Mouse (Mus musculus) lung, postnatal 10 days (tissue): ENCODE data around the gene Spata2.

Experiments
- DNase-seq: peaks from one replicate; pipeline ENCODE4 v3.0.0; 2021

Spata2 gene

GRCm38 (mm10) chr2:167492713-167493636, at the start of gene Spata2:
TSS of gene Spata2 (minus strand) at chr2:167492887.
- DNase-seq: peak; percentile 93

- no peak for DNase-seq
Measured at GRCm38 (mm10) chr2:167542361-167542760, 49.7 kb upstream of the Spata2 start.

GRCm38 (mm10) chr2:167541761-167542160, 49.1 kb upstream of the Spata2 start:
- DNase-seq: no peak

GRCm38 (mm10) chr2:167541324-167541723, 48.6 kb upstream of the Spata2 start:
- no peak for DNase-seq

DNA sequence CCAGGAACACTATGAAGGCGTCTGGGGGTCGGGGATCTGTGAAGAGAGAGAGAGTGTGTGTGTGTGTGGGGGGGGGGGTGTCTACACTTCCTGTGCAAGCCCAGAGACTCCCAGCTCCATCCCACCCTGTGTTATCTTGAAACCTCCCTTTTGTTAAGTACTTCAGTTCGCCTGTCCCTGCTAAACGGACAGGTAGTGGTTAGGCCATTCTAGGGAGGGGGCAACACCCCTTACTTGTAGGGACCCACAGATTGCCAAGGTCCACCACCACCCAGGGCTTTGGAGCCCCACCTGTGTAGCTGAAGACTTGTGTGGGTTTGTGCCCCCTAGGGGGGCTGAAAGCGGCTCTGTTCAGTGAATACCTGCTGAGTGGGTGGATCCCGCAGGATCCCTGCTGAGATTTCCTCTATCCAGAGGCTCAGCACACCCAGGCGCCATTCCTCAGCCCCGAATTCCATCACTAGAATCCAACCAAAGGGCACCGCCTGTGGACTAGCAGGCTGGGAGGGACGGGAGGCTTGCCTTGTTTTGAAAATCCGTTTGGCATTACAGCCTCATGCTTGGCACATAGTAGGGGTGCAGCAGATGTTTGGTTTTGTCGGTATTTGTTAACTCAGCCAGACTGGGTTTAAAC, 47.9 kb upstream of the Spata2 start:
- peak; percentile 43 for DNase-seq

DNA sequence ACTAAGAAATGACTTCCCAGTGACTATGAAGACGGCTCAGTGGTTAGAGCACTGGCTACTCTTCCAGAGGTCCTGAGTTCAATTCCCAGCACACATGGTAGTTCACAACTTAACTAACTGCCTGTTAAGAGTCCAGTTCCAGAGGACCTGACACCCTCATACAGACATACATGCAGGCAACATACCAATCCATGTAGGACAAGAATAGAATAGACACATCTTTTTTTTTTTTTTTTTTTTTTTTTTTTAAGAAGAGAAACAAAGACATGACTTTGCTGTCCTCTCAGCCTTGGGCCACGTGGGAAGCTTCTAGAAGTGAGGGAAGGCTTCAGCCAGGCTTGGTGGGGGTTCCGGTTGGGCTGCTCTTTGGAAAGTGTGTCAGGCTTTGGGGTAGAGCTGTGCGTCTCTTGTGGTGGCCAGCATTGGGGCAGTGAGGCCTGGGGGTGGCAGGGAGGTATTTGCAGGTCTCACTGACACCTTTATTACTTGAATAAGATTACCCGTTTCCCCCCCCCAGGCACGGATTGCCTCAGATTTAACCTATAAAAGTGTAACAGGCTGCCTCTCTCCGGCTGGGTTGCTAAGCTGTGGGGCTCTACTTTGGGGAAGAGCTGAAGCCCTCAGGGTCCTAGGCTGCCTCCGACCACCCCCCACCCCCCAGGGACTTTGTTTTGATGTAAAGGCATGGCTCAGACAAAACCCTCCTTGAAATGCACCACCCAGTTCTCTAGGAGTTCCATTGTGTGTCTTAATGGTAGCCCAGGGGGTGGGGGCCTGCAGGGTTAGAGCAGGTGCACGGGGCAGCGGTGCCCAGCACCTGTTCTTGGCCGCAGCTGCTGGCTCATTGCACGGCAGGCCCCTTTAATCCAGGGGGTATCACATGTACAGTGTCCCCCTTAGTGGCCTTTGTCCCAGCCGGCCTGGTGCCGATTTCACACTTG, 47.1 kb upstream of the Spata2 start:
- DNase-seq: peak; percentile 38

DNA sequence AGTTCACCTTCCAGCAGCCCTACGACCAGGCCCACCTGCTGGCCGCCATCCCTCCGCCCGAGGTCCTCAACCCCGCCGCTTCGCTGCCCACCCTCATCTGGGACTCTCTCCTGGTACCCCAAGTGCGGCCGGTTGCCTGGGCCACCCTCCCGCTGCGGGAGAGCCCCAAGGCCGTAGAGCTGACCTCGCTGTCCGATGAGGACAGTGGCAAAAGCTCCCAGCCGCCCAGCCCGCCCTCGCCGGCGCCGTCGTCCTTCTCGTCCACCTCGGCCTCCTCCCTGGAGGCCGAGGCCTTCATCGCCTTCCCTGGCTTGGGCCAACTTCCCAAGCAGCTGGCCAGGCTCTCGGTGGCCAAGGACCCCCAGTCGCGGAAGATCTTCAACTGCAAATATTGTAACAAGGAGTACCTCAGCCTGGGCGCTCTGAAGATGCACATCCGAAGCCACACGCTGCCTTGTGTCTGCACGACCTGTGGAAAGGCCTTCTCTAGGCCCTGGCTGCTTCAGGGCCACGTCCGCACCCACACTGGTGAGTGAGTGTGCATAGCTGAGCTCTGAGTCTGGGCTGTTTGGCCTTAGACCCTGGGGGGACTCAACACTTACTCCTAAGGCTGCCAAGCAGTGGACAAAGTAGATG, 46.1 kb upstream of the Spata2 start:
- DNase-seq: peak; percentile 36

DNA sequence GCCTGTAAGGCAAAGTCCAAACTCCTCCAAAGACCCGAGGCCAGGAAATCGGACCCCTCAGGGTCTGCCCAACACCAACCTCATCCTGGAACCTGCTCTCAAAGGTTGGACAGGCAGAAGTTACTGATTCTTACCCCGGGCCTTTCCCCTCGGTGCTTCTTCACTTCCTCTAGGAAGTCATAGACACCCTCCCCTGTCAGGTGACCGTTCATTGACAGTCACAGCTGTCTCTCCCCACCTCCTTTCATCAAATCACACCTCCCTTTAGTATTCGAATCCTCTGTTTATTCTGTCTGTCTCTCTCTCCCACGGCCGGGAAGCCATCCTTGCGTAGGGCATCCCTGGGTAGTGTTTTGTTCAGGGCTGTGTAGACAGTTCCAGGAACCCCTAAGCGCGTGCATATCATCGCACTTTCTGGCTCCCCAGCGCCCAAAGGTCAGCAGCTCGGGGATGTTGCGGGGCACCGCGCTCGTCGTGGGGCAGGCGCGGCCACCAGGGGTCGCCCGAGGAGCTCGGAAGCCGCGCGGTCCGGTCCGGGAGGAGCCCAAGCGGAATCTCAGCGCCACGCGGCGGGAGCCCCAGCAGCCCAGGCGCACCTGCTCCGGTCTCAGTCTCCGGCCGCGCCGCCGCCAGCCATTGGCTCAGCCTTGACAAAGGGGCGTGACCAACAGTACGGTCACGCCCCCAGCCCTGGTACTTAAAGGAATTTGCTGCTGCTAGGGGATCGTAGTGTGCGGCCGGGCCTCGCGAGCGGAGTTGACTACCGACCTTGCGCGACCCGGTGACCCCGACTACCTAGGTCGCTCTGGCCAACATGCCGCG, 45.0 kb upstream of the Spata2 start, which contains the start of gene Snai1:
Gene Snai1 (plus strand): TSS at position 720 of the 822 bp plus-strand sequence.
- peak; percentile 97 for DNase-seq

DNA sequence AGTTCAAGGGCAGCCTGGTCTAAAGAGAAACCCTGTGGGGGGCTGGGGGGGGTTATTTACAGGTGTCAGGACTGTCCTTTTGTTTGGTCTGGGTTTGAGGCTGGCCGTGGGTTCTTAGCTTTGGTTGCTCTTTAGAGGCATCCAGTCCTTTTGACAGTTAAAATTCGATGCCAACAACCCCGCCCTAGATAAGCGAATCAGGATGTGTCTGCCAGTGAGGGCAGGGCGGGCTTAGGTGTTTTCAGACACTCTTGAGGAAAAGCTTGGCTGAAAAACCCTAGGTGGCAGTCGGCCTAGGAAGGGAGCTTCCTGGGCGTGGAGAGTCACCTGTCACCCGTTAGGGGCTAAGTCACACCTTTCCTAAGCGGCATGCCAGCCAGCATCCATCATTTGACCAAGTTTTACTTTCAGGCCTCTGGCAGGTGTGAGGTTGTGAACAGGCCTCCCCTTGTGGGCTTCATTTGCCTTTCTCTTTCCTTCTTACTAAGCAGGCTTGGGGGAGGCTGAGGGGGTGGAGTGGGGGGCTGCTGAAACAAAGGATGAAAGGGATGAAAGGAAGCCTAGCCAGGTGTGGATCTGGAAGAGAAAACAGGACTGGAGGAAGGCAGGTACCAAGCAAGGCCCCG, 43.7 kb upstream of the Spata2 start:
- no peak for DNase-seq

DNA sequence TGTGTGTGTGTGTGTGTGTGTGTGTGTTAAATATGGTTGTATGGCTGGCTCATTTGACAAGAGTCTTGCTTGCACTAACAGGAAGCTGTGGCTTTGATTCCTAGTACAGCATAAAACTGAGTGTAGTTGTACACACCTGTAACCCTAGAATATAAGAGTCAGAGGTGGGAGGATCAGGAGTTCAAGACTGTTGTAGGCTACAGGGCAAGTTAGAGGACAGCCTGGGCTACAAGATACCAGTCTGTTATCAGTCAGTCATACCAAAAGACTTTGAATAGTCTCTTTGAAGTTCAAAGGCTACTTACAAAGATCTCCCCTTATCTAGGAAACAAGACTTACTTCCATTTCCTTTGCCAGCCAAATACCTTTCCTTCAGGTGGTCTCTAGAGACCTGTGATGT, 41.2 kb upstream of the Spata2 start:
- DNase-seq: no peak

DNA sequence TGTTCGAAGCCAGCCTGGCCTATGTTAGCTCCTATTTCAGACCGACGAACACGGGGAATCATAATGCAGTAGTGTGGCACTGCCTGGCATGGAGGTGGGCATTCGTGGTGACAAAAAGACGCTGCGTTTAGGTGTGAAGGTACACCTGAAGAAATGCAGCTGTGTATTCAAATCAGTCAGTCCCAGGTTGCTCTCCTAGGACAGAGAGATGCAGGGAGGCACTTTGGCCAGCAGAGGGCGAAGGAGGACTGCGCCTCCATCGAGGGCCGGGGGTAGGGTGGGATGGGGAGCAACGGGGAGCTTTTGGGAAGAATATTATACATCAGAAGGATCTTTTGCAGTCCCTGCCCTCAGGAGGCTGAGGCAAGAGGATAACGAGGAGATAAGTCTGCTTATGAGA, 39.4 kb upstream of the Spata2 start:
- DNase-seq: peak; percentile 67

DNA sequence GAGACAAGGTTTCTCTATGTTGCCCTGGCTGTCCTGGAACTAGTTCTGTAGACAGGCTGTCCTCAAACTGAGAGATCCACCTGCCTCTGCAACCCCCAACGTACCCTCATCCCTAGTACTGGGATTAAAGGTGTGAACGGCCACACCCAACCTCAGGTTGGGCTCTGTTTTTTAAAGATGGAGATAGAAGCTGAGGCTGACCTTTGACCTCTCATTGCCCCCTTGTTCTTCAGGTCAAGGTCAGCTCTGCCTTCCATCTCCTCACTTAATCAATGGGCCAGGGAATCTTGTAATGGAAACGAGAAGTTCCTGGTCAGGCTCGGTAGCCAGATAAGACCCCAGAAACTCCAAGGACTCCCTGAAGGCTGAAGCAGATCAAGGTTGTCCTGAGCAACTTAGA, 37.8 kb upstream of the Spata2 start:
- no peak for DNase-seq

GRCm38 (mm10) chr2:167529935-167530513, 37.3 kb upstream of the Spata2 start:
- DNase-seq: no peak

GRCm38 (mm10) chr2:167528278-167528677, 35.6 kb upstream of the Spata2 start:
- DNase-seq: peak; percentile 61

- no peak for DNase-seq
Measured at GRCm38 (mm10) chr2:167519606-167520252, 27.0 kb upstream of the Spata2 start.

DNA sequence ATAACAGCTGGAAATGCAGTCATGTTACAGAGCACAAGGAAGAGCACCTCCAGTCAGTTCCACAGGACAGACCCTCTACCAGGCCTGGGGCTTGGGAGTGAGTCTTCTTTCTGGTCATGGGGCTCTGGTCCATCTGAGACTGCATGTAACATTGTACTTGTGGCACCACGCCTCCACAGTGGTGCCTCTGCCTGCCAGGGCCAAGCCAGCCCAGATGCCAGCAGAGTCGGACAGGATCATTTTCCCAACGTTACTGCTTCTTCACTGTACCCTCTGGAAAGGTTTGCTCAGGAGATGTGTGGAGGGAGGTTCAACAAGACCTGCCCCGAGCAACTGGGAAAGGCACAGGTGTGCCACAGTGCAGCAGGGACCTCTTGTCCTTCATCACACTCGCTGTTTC, 23.0 kb upstream of the Spata2 start:
- no peak for DNase-seq

DNA sequence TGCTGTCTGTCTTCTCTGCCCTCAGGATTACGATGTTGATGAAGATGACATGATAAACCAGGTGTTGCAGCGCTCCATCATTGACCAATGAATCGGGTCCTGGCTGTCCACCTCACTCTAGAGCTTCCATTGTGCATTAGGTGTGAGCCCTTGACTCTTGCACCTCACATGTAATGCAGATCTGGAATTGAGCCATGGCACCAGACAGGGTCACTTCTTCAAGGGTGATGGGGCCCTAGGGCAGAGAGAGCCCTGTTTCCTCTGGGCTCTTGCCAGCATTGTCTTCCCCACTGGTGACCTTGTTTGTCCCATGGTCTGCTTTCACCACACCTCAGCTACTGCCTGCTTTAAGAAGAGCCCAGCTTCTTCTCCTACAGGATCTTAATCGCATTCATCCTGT, 22.0 kb upstream of the Spata2 start:
- DNase-seq: no peak

DNA sequence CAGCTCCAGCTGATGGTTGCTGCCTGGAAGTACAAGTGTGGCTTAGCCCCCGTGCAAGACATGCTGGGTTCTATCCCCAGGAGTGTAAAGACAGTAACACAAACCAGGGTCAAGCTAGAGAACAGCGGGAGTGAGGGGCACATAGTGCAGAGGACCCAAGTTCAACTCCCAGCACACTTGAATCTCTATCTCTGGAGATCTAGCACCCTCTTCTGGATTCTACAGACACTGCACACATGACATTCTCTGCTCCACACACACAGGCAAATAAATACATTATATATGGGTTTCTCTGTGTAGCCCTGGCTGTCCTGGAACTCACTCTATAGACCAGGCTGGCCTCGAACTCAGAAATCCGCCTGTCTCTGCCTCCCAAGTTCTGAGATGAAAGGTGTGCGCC, 20.3 kb upstream of the Spata2 start:
- no peak for DNase-seq

- DNase-seq: no peak
Measured at GRCm38 (mm10) chr2:167512365-167512764, 19.7 kb upstream of the Spata2 start.

GRCm38 (mm10) chr2:167510485-167510884, 17.8 kb upstream of the Spata2 start:
- no peak for DNase-seq
